In the genomic region with DNA sequence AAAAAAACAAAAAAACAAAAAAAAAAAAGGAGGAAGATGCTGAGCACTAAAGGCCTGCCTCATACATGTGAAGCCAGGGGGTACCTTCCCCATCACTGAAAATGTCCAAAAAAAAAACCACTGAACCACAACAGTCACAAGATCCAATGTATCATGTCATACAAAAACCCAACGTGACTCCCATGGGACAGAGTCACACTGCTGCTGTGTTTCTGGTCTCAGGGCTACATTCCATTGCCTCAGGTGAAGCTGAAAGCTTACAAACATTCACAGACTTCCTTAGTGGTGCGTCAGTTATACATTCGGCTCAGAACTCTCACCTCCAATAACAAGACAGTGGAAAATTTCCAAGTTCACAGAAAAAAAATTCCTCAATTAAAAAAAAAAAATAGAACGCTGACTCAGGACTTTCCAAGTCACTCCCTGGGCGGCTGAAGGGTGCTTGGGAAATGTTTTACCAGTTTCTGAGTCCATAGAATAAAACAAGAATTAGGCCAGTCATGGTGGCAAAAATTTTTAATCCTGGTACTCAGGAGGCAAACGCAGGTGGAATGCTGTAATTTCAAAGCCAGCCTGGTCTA, we compare ENCODE assay signal across 14 mouse cellular contexts.
"Had no signal": no experiment of that assay in that cellular context is flagged by ENCODE, and none has a peak within 500 bp of the region (broad histone marks: within the 10 kb centered on the region; RNA-seq: fewer than 3 reads in every experiment).

No protein-coding gene starts in this region.

- H3K27me3 ChIP-seq: liver, embryonic 15.5 days; megakaryocyte, embryonic 14.5 days; midbrain, embryonic 15.5 days; neural tube, embryonic 13.5 days had no signal

- H3K27ac ChIP-seq: layer of hippocampus, adult 2 months; limb, embryonic 10.5 days; liver, embryonic 15.5 days; macrophage; midbrain, embryonic 15.5 days; neural tube, embryonic 13.5 days had no signal

- H3K36me3 ChIP-seq: midbrain, embryonic 15.5 days had no signal

- H3K4me3 ChIP-seq: layer of hippocampus, adult 2 months; limb, embryonic 10.5 days; liver, embryonic 15.5 days; megakaryocyte, embryonic 14.5 days; midbrain, embryonic 15.5 days; neural tube, embryonic 13.5 days had no signal

- H3K9ac ChIP-seq: liver, embryonic 15.5 days; midbrain, embryonic 15.5 days; neural tube, embryonic 13.5 days had no signal

- H3K9me3 ChIP-seq: limb, embryonic 10.5 days; liver, embryonic 15.5 days; megakaryocyte, embryonic 14.5 days; midbrain, embryonic 15.5 days; neural tube, embryonic 13.5 days had no signal

- H3K4me2 ChIP-seq: liver, embryonic 11.5 days; liver, embryonic 15.5 days; midbrain, embryonic 11.5 days; midbrain, embryonic 15.5 days; neural tube, embryonic 13.5 days had no signal

- ATAC-seq: intestine, postnatal 0 days; midbrain, embryonic 15.5 days had no signal

- DNase-seq: lung, adult 2 months; lung, postnatal 10 days; right cerebral cortex, postnatal 14 days; thymus, postnatal 36 days had no signal
